Comparison of ENCODE assay signal across 25 mouse cellular contexts in the genomic region with DNA sequence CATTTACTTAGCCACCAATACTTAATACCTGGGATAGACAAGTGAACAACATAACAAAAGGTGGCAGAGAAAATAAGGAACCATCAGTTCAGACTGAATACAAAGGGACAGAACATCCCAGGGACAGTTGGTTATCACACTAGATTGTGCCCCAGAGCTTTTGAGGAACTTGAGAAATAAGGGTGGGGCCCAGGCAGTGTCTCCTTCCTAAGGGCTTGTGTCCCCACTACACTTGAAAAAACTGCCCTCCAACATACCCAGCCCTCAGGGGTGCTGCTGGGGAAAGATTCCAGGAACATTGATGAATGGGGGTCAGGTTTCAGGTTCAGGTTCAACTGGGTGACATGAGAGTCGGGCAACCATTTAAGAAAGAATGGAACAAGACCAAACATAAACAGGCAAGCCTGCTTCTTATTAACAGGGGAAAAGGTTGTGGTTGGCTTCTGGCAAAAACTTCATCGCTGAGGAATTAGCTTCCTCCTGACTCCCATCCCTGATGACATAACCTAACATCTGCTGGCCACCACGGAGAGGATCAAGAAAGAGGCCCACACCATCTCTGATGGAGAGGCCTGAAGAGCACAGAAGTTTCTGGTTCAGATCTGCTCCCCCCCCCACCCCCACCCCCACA.
DNase-seq lines count a peak whose midpoint lies in the region; ATAC-seq and TF ChIP-seq lines count a peak whose summit lies in the region.
"Had no signal": no experiment of that assay in that cellular context is flagged by ENCODE, and none has a peak within 500 bp of the region (broad histone marks: within the 10 kb centered on the region; RNA-seq: fewer than 3 reads in every experiment).

No protein-coding gene starts in this region.

- H3K4me3 ChIP-seq in MEL (ENCODE audit: control insufficient read depth in 1 of 2, insufficient read depth in 1 of 2, low read depth in 2 of 2, low read length in 2 of 2), result no peak overlapping the region
- no peak overlapping the region for H3K4me3 ChIP-seq in embryonic facial prominence, embryonic 11.5 days (ENCODE audit: low read depth, low read length)
- no peak overlapping the region for H3K4me3 ChIP-seq in forebrain, embryonic 10.5 days
- H3K4me3 ChIP-seq: forebrain, embryonic 15.5 days; hindbrain, embryonic 13.5 days; limb, embryonic 12.5 days; lung, embryonic 15.5 days; midbrain, embryonic 15.5 days; myocyte had no signal

- no peaks in the 10 kb centered on the region for H3K4me1 ChIP-seq in MEL (ENCODE audit: control insufficient read depth in 1 of 2, insufficient read depth in 2 of 2, low read length in 2 of 2)
- no peaks in the 10 kb centered on the region for H3K4me1 ChIP-seq in embryonic facial prominence, embryonic 11.5 days (ENCODE audit: control insufficient read depth, insufficient read depth, low read length)
- H3K4me1 ChIP-seq in forebrain, embryonic 10.5 days, result peaks cover 22% of the 10 kb centered on the region
- H3K4me1 ChIP-seq: hindbrain, embryonic 13.5 days had no signal

- H3K27ac ChIP-seq in MEL (ENCODE audit: control insufficient read depth, low read depth, low read length), result no peak overlapping the region
- H3K27ac ChIP-seq in embryonic facial prominence, embryonic 11.5 days (replicated peaks; ENCODE audit: low read depth, low read length), result no peak overlapping the region
- H3K27ac ChIP-seq in forebrain, embryonic 10.5 days, result no peak overlapping the region
- H3K27ac ChIP-seq: forebrain, embryonic 15.5 days; hindbrain, embryonic 13.5 days; limb, embryonic 12.5 days; liver, embryonic 14.5 days; lung, embryonic 15.5 days; midbrain, embryonic 15.5 days had no signal

- WGBS in embryonic facial prominence, embryonic 11.5 days, result 20% methylated on average over 3 of the region's 3 CpGs
- 58% methylated on average over 3 of the region's 3 CpGs for WGBS in forebrain, embryonic 10.5 days

- no peak for TF ChIP-seq EP300 in MEL (IDR thresholded peaks at IDR 0.05; ENCODE audit: low read depth in 1 of 2, low read length in 2 of 2)

- no peak for ATAC-seq in embryonic facial prominence, embryonic 11.5 days (replicated peaks; ENCODE audit: insufficient number of reproducible peaks, low FRiP score, low TSS enrichment, low read depth)
- ATAC-seq in granulocyte monocyte progenitor cell, adult 5-6 weeks (replicated peaks; ENCODE audit: poor library complexity, severe bottlenecking), result peak; percentile 75
- ATAC-seq: forebrain, embryonic 15.5 days; inflammation-experienced regulatory T-cells, adult 6 months; midbrain, embryonic 15.5 days had no signal

- H3K9me3 ChIP-seq in MEL (replicated peaks; ENCODE audit: insufficient read depth, low read length), result no peaks in the 10 kb centered on the region
- H3K9me3 ChIP-seq in embryonic facial prominence, embryonic 11.5 days (replicated peaks; ENCODE audit: control insufficient read depth, low read length), result no peaks in the 10 kb centered on the region
- no peaks in the 10 kb centered on the region for H3K9me3 ChIP-seq in forebrain, embryonic 10.5 days
- H3K9me3 ChIP-seq: forebrain, embryonic 15.5 days; hindbrain, embryonic 13.5 days; limb, embryonic 12.5 days; lung, embryonic 15.5 days; midbrain, embryonic 15.5 days had no signal

- no peaks in the 10 kb centered on the region for H3K27me3 ChIP-seq in MEL (ENCODE audit: control insufficient read depth in 1 of 2, insufficient read depth in 2 of 2, low read length in 2 of 2)
- no peaks in the 10 kb centered on the region for H3K27me3 ChIP-seq in embryonic facial prominence, embryonic 11.5 days (ENCODE audit: control insufficient read depth, insufficient read depth, low read length)
- H3K27me3 ChIP-seq in forebrain, embryonic 10.5 days (ENCODE audit: poor library complexity, severe bottlenecking), result no peaks in the 10 kb centered on the region
- H3K27me3 ChIP-seq: forebrain, embryonic 15.5 days; hindbrain, embryonic 13.5 days; limb, embryonic 12.5 days; lung, embryonic 15.5 days; midbrain, embryonic 15.5 days had no signal

- H3K9ac ChIP-seq in MEL (ENCODE audit: control insufficient read depth, low read depth, low read length, poor library complexity, severe bottlenecking), result no peak overlapping the region
- no peak overlapping the region for H3K9ac ChIP-seq in embryonic facial prominence, embryonic 11.5 days (replicated peaks; ENCODE audit: low read length)
- H3K9ac ChIP-seq: forebrain, embryonic 15.5 days; hindbrain, embryonic 13.5 days; limb, embryonic 12.5 days; liver, embryonic 14.5 days; lung, embryonic 15.5 days; midbrain, embryonic 15.5 days had no signal

- no peak overlapping the region for H3K4me2 ChIP-seq in embryonic facial prominence, embryonic 11.5 days (ENCODE audit: low read depth, low read length)
- H3K4me2 ChIP-seq: forebrain, embryonic 15.5 days; hindbrain, embryonic 13.5 days; limb, embryonic 12.5 days; lung, embryonic 15.5 days; midbrain, embryonic 15.5 days had no signal

- H3K36me3 ChIP-seq in MEL (ENCODE audit: control insufficient read depth in 1 of 2, insufficient read depth in 2 of 2, low read length in 2 of 2), result no peaks in the 10 kb centered on the region
- H3K36me3 ChIP-seq in embryonic facial prominence, embryonic 11.5 days (replicated peaks; ENCODE audit: control insufficient read depth, insufficient read depth, low read depth, low read length), result no peaks in the 10 kb centered on the region
- no peaks in the 10 kb centered on the region for H3K36me3 ChIP-seq in forebrain, embryonic 10.5 days (replicated peaks)
- H3K36me3 ChIP-seq: forebrain, embryonic 15.5 days; G1E; hindbrain, embryonic 13.5 days; limb, embryonic 12.5 days; lung, embryonic 15.5 days; midbrain, embryonic 15.5 days had no signal

- peak; percentile 26 for DNase-seq in embryo, embryonic 11 days
- DNase-seq in embryo, embryonic 10 days (ENCODE audit: low spot score), result no peak
- peak; percentile 28 for DNase-seq in MEL (ENCODE audit: low read depth, low spot score)
- peak; percentile 60 for DNase-seq in embryonic facial prominence, embryonic 11.5 days (ENCODE audit: low spot score)
- no peak for DNase-seq in kidney, postnatal 4 days
- no peak for DNase-seq in forebrain, embryonic 10.5 days (ENCODE audit: extremely low spot score, low spot score)
- DNase-seq in adrenal gland, postnatal 10 days, result no peak
- DNase-seq: adrenal gland, adult 8-10 months; cerebellum, adult 11 months; cerebellum, postnatal 14 days; gastrocnemius, postnatal 25 days; kidney, adult 9 months; kidney, postnatal 25 days; layer of hippocampus, adult 9-11 months; thymus, adult 18-20 months had no signal

- TF ChIP-seq POLR2A in MEL (IDR thresholded peaks at IDR 0.05; ENCODE audit: control insufficient read depth in 1 of 2, insufficient read depth in 1 of 2, low read depth in 1 of 2, low read length in 2 of 2, poor library complexity in 1 of 2), result no peak

- H3K79me2 ChIP-seq in MEL (ENCODE audit: control insufficient read depth, insufficient read depth, low read length, poor library complexity), result no peaks in the 10 kb centered on the region

- TF ChIP-seq CTCF in MEL (IDR thresholded peaks at IDR 0.05 in 2 of 3, conservative IDR thresholded peaks at IDR 0.05 in 1 of 3; ENCODE audit: control insufficient read depth in 1 of 3, insufficient read depth in 1 of 3, low read depth in 2 of 3, low read length in 3 of 3, poor library complexity in 1 of 3, severe bottlenecking in 1 of 3), result no peak

- TF ChIP-seq RAD21 in MEL (IDR thresholded peaks at IDR 0.05; ENCODE audit: low read depth, low read length), result no peak

TF ChIP-seq in MEL, 35 proteins besides CTCF, POLR2A, EP300 and RAD21:
- TF ChIP-seq GABPA (IDR thresholded peaks at IDR 0.05; ENCODE audit: low read depth, low read length), result no peak
- no peak for TF ChIP-seq ZC3H11A (IDR thresholded peaks at IDR 0.05; ENCODE audit: low read depth, low read length)
- no peak for TF ChIP-seq MAX (IDR thresholded peaks at IDR 0.05; ENCODE audit: low read length)
- TF ChIP-seq TBP (IDR thresholded peaks at IDR 0.05; ENCODE audit: low read depth, low read length), result no peak
- no peak for TF ChIP-seq MAZ (IDR thresholded peaks at IDR 0.05; ENCODE audit: low read depth, low read length)
- TF ChIP-seq CHD1 (IDR thresholded peaks at IDR 0.05; ENCODE audit: low read depth, low read length), result no peak
- no peak for TF ChIP-seq POLR2AphosphoS5 (IDR thresholded peaks at IDR 0.05; ENCODE audit: borderline replicate concordance, low read depth, low read length)
- TF ChIP-seq GATA1 (IDR thresholded peaks at IDR 0.05; ENCODE audit: low read depth, low read length), result no peak
- no peak for TF ChIP-seq KAT2A (conservative IDR thresholded peaks at IDR 0.05; ENCODE audit: low read depth, low read length)

Comparison
In these comparisons a context has a peak if more than half of its experiments do, and no peak if none do; other contexts are left out.
1. DNase-seq: peak in embryo, embryonic 11 days (single experiment), MEL (single experiment) and embryonic facial prominence, embryonic 11.5 days (single experiment); none in embryo, embryonic 10 days (single experiment), kidney, postnatal 4 days (0 of 2), forebrain, embryonic 10.5 days (single experiment) and adrenal gland, postnatal 10 days (single experiment).